Mouse (Mus musculus): Measurements from ENCODE around the gene Mical1.

Gene Mical1

GRCm38 (mm10) chr10:41477278-41478181 is 1.4 kb downstream of the Mical1 start:
- DNase-seq (ENCODE audit: low spot score): peak; percentile 82

DNA sequence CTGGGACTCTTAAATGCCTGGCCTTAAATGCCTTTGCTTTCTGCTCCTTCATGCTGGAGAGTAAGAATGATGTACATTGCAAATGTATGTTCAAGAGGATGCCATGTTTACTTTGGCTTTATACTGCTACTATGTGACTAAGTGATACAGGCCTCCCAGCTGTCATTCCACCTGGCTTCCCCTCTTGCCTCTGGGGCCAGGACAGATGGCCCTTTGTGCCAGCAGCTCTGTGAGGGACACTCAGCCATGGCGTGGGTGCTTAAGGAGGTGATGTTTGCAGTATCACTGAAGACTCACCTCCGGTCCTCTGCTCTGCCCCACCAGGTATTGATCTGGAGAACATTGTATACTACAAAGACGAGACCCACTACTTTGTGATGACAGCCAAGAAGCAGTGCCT is 3.8 kb downstream of the Mical1 start:
- no peak for DNase-seq (ENCODE audit: low spot score)

GRCm38 (mm10) chr10:41480938-41481880 is 5.1 kb downstream of the Mical1 start:
- no peak for DNase-seq (ENCODE audit: low spot score)

DNA sequence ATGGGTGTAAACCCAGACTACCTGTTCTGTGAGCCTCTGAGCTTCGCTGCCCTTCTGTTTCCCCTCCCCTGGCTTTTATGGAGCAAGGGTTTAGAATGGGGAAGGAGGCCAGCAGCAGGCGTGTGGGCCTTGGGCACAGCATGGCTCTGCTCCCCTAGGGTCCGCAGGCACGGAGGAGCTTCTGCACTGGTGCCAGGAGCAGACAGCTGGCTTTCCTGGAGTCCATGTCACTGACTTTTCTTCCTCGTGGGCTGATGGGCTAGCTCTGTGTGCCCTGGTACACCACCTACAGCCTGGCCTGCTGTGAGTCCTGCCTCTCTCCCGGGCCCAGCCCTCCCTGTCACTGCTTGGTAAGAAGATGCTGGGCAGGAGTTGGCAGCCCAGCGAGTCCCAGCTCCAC is 6.3 kb downstream of the Mical1 start:
- DNase-seq (ENCODE audit: low spot score): no peak

DNA sequence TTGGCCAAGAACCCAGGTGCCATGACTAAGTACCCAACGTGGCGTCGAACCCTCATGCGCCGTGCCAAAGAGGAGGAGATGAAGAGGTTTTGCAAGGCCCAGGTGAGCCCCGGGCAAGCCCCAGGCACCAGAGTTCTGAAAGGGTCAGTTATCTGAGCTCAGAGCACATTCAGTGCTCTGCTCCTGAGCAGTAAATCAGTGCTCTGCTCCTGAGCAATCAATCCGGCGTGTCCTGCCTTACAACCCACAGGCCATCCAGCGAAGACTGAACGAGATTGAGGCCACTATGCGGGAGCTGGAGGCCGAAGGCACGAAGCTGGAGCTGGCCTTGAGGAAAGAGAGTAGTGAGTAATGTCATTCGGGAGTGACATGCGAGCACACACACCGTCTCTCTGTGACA is 9.7 kb downstream of the Mical1 start:
- DNase-seq (ENCODE audit: low spot score): no peak

- no peak for DNase-seq (ENCODE audit: low spot score)
Measured at GRCm38 (mm10) chr10:41486506-41487170, 10.5 kb downstream of the Mical1 start.

DNA sequence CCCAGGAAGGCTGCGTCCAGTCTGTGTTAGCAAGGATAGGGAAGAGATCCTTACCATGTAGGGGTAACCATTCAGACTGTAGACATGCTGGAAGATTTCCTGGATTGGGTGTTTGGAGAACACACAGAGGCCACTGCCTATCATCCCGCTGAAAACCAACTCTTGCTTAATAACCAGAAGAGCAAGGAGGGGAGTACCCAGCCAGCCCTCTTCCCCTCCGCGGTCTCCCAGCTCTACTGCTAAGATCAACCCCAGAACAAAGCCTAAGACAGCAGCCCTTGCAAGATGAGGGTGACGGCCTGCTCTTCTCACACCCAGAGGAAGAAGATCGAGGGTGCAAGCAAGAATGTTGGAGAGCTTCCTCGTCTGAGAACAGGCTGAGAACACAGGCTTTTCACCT is 12.8 kb downstream of the Mical1 start:
- no peak for DNase-seq (ENCODE audit: low spot score)

GRCm38 (mm10) chr10:41489294-41489693 is 13.2 kb downstream of the Mical1 start:
- DNase-seq (ENCODE audit: low spot score): no peak

DNA sequence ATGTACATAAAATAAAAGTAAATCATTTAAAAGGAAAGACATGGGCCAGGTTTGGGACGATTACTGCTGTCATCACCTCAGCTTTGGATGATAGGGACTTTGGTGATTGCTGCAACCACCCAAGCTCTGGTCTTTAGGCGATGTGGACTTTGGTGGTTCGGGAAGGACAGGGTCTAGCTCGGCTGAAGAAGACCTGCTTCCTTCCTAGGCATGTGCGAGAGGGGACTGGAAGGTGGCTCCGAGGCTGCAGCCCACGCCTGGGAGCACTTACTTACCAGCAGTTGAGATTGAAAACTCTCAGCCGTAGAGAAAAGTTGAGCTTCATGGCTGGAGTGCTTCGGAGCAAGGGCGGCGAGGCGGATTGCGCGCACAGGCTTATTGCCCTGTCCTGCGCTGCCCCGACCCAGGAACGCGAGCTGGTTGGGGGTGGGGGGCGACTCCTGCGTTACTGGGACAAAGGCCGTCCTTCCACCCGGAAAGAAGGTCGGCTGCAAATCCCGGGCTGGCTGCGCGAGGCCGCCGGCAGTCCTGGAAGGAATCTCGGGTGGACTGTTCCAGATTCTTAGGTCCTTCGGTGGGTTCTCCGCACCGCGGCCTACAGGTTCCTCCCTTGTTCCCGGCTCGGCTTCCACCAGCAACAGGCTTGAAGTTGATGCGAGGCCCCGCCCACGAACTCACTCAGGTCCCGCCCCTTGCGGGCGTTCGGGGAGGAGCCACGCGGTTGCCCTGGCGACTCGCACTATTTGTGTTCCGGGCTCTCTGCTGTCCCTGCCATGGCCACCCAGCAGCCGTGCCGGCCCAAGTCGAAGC is 13.8 kb downstream of the Mical1 start, which contains the start of the genes Smpd2 and Ppil6:
Gene Smpd2 (minus strand): TSS at position 662 of the 810 bp plus-strand sequence.
Gene Ppil6 (plus strand): TSS at position 732 of the 810 bp plus-strand sequence.
- DNase-seq (ENCODE audit: low spot score): peak; percentile 96

GRCm38 (mm10) chr10:41490518-41490873 is 14.4 kb downstream of the Mical1 start:
- DNase-seq (ENCODE audit: low spot score): no peak

GRCm38 (mm10) chr10:41491111-41491510 is 15.0 kb downstream of the Mical1 start:
- DNase-seq (ENCODE audit: low spot score): no peak

GRCm38 (mm10) chr10:41500941-41501340 is 24.8 kb downstream of the Mical1 start:
- peak; percentile 45 for DNase-seq (ENCODE audit: low spot score)

- DNase-seq (ENCODE audit: low spot score): no peak
Measured at GRCm38 (mm10) chr10:41504996-41505395, 28.9 kb downstream of the Mical1 start.

DNA sequence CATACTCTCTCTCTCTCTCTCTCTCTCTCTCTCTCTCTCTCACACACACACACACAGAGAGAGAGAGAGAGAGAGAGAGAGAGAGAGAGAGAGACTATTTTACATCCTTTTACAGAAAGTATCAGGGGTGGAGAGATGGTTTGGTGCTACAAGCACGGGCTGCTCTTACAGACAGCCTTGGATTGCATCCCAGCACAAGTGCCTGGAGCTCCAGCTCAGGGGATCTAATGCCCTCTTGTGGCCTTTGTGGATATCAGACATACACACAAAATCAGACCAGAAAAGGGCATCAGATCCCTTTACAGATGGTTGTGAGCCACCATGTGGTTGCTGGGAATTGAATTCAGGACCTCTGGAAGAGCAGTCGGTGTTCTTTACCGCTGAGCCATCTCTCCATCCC is 29.3 kb downstream of the Mical1 start:
- DNase-seq (ENCODE audit: low spot score): peak; percentile 85

- DNase-seq (ENCODE audit: low spot score): no peak
Measured at GRCm38 (mm10) chr10:41509160-41509559, 33.0 kb downstream of the Mical1 start.

DNA sequence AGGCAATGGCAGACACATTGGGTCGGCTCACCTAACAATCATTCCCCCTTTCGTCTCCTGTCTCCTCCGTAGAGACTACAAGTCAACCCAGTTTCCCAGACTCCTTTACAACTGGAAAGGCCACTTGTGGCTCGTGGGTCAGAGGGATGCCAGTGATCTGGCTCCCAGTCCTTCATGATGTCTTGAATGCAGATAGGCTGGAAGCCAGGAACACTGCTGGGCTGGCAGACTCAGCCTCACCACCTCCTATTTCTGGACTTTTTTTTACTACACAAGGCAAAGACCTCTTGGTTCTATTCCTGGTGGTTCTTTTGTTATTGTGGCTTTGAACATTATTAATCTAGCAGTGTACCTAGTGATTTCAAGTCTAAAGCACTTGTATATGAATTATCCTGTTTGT is 38.2 kb downstream of the Mical1 start:
- no peak for DNase-seq (ENCODE audit: low spot score)

DNA sequence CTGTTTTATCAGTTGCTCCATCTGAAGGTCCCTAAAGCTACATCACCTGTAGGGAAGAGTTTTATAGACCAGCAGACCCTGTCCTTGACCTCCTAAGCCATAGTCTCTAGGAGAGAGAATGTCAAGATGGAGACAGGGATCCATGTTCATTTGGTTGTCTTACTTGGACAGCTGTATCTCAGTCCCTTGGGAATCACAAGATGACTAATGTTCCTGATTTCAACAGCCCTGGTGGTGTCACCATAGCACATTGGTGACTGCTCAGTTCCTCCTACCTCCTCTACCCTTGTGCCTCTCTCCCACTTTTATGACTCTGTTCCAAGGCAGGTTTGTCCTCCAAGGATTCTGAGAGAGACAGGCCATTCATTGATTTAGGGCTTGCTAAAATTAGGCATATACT is 38.8 kb downstream of the Mical1 start:
- DNase-seq (ENCODE audit: low spot score): no peak

DNA sequence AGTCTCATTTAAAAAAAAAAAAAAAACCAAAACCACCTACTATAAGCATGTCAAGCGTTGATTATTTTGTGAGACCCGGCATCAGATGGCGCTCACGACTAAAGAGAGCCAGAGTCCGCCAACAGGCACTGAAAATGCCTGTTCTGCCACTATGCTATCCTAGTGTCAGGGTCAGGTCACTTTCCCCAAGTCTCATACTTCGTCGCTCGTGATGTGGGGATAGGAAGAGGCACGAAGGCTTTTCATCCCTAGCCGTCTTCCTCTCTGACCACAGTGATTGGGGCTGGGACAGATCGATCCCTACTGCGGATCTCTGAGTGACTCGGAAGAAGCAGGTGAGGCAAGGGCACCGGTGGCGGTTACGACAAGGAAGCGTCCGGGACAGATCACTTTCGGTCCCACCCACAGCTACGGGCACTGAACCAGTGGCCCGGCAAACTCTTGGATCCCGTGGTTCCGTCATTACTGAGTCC is 42.4 kb downstream of the Mical1 start:
- peak; percentile 84 for DNase-seq (ENCODE audit: low spot score)

DNA sequence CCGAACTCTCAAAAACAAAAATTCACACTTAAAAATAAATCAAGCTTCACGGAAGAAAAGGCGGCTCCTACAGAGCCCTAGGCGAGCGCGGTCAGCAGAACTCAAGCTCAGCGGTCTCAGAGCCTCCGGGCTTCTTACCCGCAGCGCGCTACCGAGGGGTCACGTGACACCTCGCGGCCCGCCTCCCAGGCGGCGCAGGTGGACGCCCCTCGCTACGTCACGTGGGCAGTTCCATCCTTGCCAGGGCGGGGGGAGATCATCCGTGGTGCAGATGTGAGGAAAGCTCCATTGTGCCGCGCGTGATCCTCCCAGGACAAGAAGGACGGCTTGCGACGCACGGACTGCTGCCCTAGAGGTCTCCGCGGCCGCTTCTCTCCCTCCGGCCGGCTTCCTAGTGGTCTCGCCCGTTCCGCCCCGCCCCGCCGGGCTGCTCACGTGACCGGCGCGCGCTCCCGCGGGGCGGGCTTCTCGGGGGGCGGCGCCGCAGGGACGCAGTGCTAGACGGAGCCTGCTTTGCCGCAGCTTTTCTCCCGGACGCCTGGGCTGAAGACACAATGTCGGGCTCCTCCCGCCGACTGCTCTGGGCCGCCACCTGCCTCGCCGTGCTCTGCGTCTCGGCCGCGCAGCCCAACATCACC is 43.0 kb downstream of the Mical1 start, which contains the start of gene Cd164:
Gene Cd164 (plus strand): TSS at position 434 of the 638 bp plus-strand sequence.
- DNase-seq (ENCODE audit: low spot score): peak; percentile 89

DNA sequence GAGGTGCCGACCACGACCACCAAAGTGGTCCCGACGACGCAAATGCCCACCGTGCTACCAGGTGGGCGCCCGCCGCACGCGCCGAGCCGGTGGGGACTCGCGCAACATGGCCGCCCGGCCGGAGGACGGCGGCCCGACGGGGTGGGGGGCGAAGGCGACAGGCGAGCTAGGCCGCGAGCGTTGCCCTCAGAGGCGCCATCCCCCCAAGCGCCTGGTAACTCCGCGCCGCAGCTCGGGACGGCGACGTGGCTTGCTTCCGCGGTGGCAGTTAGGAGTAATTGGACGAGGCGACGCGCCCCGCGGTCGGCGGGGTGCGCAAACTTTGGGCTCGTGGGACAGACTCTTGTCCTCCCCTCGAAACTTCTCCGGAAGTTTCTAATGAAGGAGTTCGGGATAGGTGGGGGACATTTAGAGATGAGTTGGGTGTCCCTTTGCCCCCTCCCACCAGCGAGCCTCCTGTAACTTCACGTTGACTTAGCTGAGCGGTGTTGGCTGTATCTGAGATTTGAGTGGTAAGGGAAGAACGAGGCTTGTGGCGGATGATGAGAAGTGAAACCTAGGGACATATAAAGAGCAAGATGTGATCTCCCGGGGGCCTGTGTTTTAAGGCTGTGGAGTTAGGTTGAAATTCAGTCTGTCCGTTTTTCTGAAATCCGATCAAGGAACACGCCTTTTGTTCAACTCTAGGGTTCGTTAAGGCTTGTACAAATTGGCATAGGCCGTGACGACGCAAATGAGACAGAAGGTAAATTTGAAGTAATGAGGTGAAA is 43.7 kb downstream of the Mical1 start:
- DNase-seq (ENCODE audit: low spot score): peak; percentile 45
